Mouse (Mus musculus) C2C12 (cell line): ENCODE data around the gene Il1r1.

ENCODE experiments used
- CEBPB ChIP-seq: IDR thresholded peaks from one replicate; pipeline ENCODE4 v1.6.1; 2011; ENCODE audit warnings: low read depth, mild to moderate bottlenecking, control low read depth, moderate library complexity
- MAX ChIP-seq: IDR thresholded peaks from one replicate; pipeline ENCODE4 v1.6.1; 2011; ENCODE audit warnings: mild to moderate bottlenecking, control low read depth

- TF ChIP-seq MAX = no peak
- peak; percentile 83 for TF ChIP-seq CEBPB
Observed at GRCm38 (mm10) chr1:40339346-40339745, 114.5 kb downstream of the Il1r1 start.
